Mouse (Mus musculus): ENCODE results near the gene Ube2m. TPM values are rescaled to one million over a fixed set of nuclear protein-coding genes. Genes with fewer than 3 reads are reported as not detected.

Gene Ube2m
- polyA plus RNA-seq, 1 experiment from 2014 or later = 160 TPM

- no peaks in the 10 kb centered on the region for H3K36me3 ChIP-seq
- H3K27me3 ChIP-seq (replicated peaks) = no peaks in the 10 kb centered on the region
- H3K9me3 ChIP-seq (replicated peaks) = no peaks in the 10 kb centered on the region
- no peak within 1 kb of the TSS for H3K4me3 ChIP-seq
- no peak within 1 kb of the TSS for H3K4me2 ChIP-seq
- ATAC-seq (ENCODE audit: insufficient number of reproducible peaks, low FRiP score) = no peak
- H3K4me1 ChIP-seq (replicated peaks) = no peaks in the 10 kb centered on the region
- H3K9ac ChIP-seq = no peak within 1 kb of the TSS
- WGBS = 71% methylated on average over 5 of the region's 5 CpGs
- no peak within 1 kb of the TSS for H3K27ac ChIP-seq (ENCODE audit: poor library complexity, severe bottlenecking)
Observed at GRCm38 (mm10) chr7:12998053-12998452, 40.0 kb downstream of the Ube2m start, which contains the start of gene Slc27a5. Gene Slc27a5, minus strand, starts transcription at chr7:12998192.

DNA sequence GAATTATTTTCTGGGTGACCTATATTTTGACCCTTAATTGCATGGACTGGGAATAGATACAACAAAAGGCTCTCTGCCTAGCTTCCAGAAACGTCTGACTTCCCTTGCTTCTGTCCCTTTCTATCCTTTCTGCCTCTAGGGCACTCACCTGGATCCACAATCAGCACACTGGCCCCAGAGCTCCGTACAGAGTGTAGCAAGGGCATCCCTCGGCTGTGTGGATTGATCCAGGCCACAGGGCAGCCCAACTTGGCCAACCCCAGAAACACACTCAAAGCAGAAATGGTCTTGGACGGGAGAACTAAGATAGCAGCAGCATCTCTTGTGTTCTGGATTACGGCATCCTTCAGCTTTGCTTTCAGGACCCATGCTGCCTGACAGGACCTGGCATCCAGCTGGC lies 40.8 kb downstream of the Ube2m start:
- no peak overlapping the region for H3K9ac ChIP-seq
- 59% methylated on average over 5 of the region's 5 CpGs for WGBS
- H3K4me2 ChIP-seq = no peak overlapping the region
- H3K27me3 ChIP-seq (replicated peaks) = no peaks in the 10 kb centered on the region
- H3K4me1 ChIP-seq (replicated peaks) = no peaks in the 10 kb centered on the region
- H3K9me3 ChIP-seq (replicated peaks) = no peaks in the 10 kb centered on the region
- no peak overlapping the region for H3K4me3 ChIP-seq
- no peaks in the 10 kb centered on the region for H3K36me3 ChIP-seq
- ATAC-seq (ENCODE audit: insufficient number of reproducible peaks, low FRiP score) = no peak
- H3K27ac ChIP-seq (ENCODE audit: poor library complexity, severe bottlenecking) = no peak overlapping the region

DNA sequence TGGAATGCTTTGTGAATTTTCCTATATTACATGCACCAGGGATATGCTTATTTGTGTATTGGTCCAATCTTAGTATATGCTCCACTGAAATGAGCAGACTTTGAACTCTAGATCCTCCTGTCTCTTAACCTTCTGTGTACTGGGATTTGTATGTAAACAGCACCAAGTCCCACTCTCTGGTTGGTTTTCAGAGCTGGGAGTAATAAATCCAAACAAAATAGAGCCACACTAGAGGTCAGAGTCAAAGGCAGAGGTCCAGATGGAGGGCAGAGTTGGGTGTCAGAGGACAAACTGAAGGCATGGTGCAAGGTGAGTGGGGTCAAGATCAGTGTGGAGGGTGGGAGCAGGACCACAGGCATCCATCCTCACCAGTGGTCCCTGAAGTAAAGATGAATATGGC lies 42.2 kb downstream of the Ube2m start:
- ATAC-seq (ENCODE audit: insufficient number of reproducible peaks, low FRiP score) = no peak

GRCm38 (mm10) chr7:12993148-12993547 lies 44.9 kb downstream of the Ube2m start:
- no peak overlapping the region for H3K27ac ChIP-seq (ENCODE audit: poor library complexity, severe bottlenecking)
- no peaks in the 10 kb centered on the region for H3K36me3 ChIP-seq
- no peak for ATAC-seq (ENCODE audit: insufficient number of reproducible peaks, low FRiP score)
- no peaks in the 10 kb centered on the region for H3K4me1 ChIP-seq (replicated peaks)
- 80% methylated on average over 10 of the region's 10 CpGs for WGBS
- H3K27me3 ChIP-seq (replicated peaks) = no peaks in the 10 kb centered on the region
- H3K4me3 ChIP-seq = no peak overlapping the region
- no peaks in the 10 kb centered on the region for H3K9me3 ChIP-seq (replicated peaks)
- no peak overlapping the region for H3K9ac ChIP-seq
- no peak overlapping the region for H3K4me2 ChIP-seq

More for the DNA sequence above, 42.2 kb downstream of the Ube2m start:
- H3K27me3 ChIP-seq (replicated peaks) = no peaks in the 10 kb centered on the region
- no peaks in the 10 kb centered on the region for H3K9me3 ChIP-seq (replicated peaks)
- H3K4me2 ChIP-seq = no peak overlapping the region
- no peak overlapping the region for H3K4me3 ChIP-seq
- no peaks in the 10 kb centered on the region for H3K4me1 ChIP-seq (replicated peaks)
- no peak overlapping the region for H3K27ac ChIP-seq (ENCODE audit: poor library complexity, severe bottlenecking)
- H3K36me3 ChIP-seq = no peaks in the 10 kb centered on the region
- H3K9ac ChIP-seq = no peak overlapping the region

GRCm38 (mm10) chr7:12992222-12992621 lies 45.9 kb downstream of the Ube2m start:
- H3K9me3 ChIP-seq (replicated peaks) = no peaks in the 10 kb centered on the region
- no peaks in the 10 kb centered on the region for H3K27me3 ChIP-seq (replicated peaks)
- no peaks in the 10 kb centered on the region for H3K36me3 ChIP-seq
- H3K4me2 ChIP-seq = no peak overlapping the region
- no peak for ATAC-seq (ENCODE audit: insufficient number of reproducible peaks, low FRiP score)
- WGBS = 2% methylated on average over 3 of the region's 3 CpGs
- H3K27ac ChIP-seq (ENCODE audit: poor library complexity, severe bottlenecking) = no peak overlapping the region
- H3K4me3 ChIP-seq = no peak overlapping the region
- no peaks in the 10 kb centered on the region for H3K4me1 ChIP-seq (replicated peaks)
- no peak overlapping the region for H3K9ac ChIP-seq

- Histone ChIP-seq H3K27ac (ENCODE audit: poor library complexity, severe bottlenecking) (no peak overlapping the region), H3K4me2 (no peak overlapping the region), H3K27me3 (replicated peaks) (no peaks in the 10 kb centered on the region), H3K4me3 (no peak overlapping the region), H3K4me1 (replicated peaks) (no peaks in the 10 kb centered on the region), H3K9ac (no peak overlapping the region), H3K36me3 (peaks cover 2% of the 10 kb centered on the region; the same call in 1 of the 2 replicates), H3K9me3 (replicated peaks) (no peaks in the 10 kb centered on the region)
- 0 out of 2 replicates have a peak, but pooled peaks have one; percentile 43 for ATAC-seq (ENCODE audit: insufficient number of reproducible peaks, low FRiP score)
- WGBS = 66% methylated on average over 8 of the region's 8 CpGs
Observed at GRCm38 (mm10) chr7:12987409-12988189, 50.5 kb downstream of the Ube2m start.

GRCm38 (mm10) chr7:12986906-12987305 lies 51.2 kb downstream of the Ube2m start:
- H3K4me3 ChIP-seq = no peak overlapping the region
- WGBS = 81% methylated on average over 8 of the region's 8 CpGs
- H3K4me1 ChIP-seq (replicated peaks) = no peaks in the 10 kb centered on the region
- H3K27ac ChIP-seq (ENCODE audit: poor library complexity, severe bottlenecking) = no peak overlapping the region
- no peaks in the 10 kb centered on the region for H3K9me3 ChIP-seq (replicated peaks)
- no peaks in the 10 kb centered on the region for H3K27me3 ChIP-seq (replicated peaks)
- no peak overlapping the region for H3K4me2 ChIP-seq
- no peak for ATAC-seq (ENCODE audit: insufficient number of reproducible peaks, low FRiP score)
- H3K36me3 ChIP-seq = peaks cover 9% of the 10 kb centered on the region
- H3K9ac ChIP-seq = no peak overlapping the region

DNA sequence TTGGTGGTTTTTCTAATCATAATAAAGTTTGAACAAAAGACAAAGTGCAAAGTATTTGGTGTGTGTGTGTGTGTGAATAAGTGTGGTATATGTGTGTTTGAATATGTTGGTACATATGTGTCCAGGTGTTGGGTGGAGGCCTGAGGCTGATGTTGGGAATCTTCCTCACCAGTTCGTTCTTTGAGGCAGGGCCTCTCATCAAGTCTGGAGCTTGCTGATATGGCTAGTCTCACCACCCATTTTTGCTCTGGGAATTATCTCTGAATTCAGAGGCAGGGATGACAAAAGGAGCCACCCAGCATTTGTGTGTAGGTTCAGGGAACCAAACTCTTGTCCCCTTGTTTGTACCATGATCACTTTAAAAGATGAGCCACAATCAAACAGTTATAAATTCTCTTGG lies 52.4 kb downstream of the Ube2m start:
- H3K4me2 ChIP-seq = no peak overlapping the region
- H3K27ac ChIP-seq (ENCODE audit: poor library complexity, severe bottlenecking) = no peak overlapping the region
- H3K9ac ChIP-seq = no peak overlapping the region
- H3K27me3 ChIP-seq (replicated peaks) = no peaks in the 10 kb centered on the region
- H3K36me3 ChIP-seq = peaks cover 9% of the 10 kb centered on the region
- no peak for ATAC-seq (ENCODE audit: insufficient number of reproducible peaks, low FRiP score)
- no peaks in the 10 kb centered on the region for H3K9me3 ChIP-seq (replicated peaks)
- H3K4me3 ChIP-seq = no peak overlapping the region
- 71% methylated on average over 1 of the region's 1 CpGs for WGBS
- H3K4me1 ChIP-seq (replicated peaks) = no peaks in the 10 kb centered on the region

Other genes with a start within 250 kb of the Ube2m start
- gene Zscan18, start 234.6 kb downstream of the Ube2m start, polyA plus RNA-seq (2016; fragmentation: Nextera tagmentation; extraction: Ambion mirVana) = 10.4 and 12.0 TPM in 2 replicates
- 11.9 and 12.2 TPM in 2 replicates for gene Zfp329, start 219.4 kb downstream of the Ube2m start, polyA plus RNA-seq (2016; fragmentation: Nextera tagmentation; extraction: Ambion mirVana)
- 22.9 and 23.1 TPM in 2 replicates for gene Zfp110, start 203.5 kb downstream of the Ube2m start, polyA plus RNA-seq (2016; fragmentation: Nextera tagmentation; extraction: Ambion mirVana)
- gene Zfp128, start 157.1 kb downstream of the Ube2m start, polyA plus RNA-seq (2016; fragmentation: Nextera tagmentation; extraction: Ambion mirVana) = 3.0 and 3.2 TPM in 2 replicates
- 10.9 and 11.3 TPM in 2 replicates for gene Zscan22, start 140.5 kb downstream of the Ube2m start, polyA plus RNA-seq (2016; fragmentation: Nextera tagmentation; extraction: Ambion mirVana)
- 456 and 474 TPM in 2 replicates for gene Rps5, start 116.0 kb downstream of the Ube2m start, polyA plus RNA-seq (2016; fragmentation: Nextera tagmentation; extraction: Ambion mirVana)
- gene Rnf225, start 110.9 kb downstream of the Ube2m start, polyA plus RNA-seq (2016; fragmentation: Nextera tagmentation; extraction: Ambion mirVana) = 0.95 and 1.1 TPM in 2 replicates
- gene Zfp324, start 72.4 kb downstream of the Ube2m start, polyA plus RNA-seq (2016; fragmentation: Nextera tagmentation; extraction: Ambion mirVana) = 7.8 and 8.0 TPM in 2 replicates
- gene Zfp446, start 60.4 kb downstream of the Ube2m start, polyA plus RNA-seq (2016; fragmentation: Nextera tagmentation; extraction: Ambion mirVana) = 6.4 and 7.2 TPM in 2 replicates
- 0.22 TPM in 1 of 2 replicates, not detected in the other for gene Slc27a5, start 40.1 kb downstream of the Ube2m start, polyA plus RNA-seq (2016; fragmentation: Nextera tagmentation; extraction: Ambion mirVana)
- gene Trim28, start 39.2 kb downstream of the Ube2m start, polyA plus RNA-seq (2016; fragmentation: Nextera tagmentation; extraction: Ambion mirVana) = 221 and 228 TPM in 2 replicates
- 16.2 and 18.7 TPM in 2 replicates for gene Zbtb45, start 28.2 kb downstream of the Ube2m start, polyA plus RNA-seq (2016; fragmentation: Nextera tagmentation; extraction: Ambion mirVana)
- gene Chmp2a, start 3.5 kb downstream of the Ube2m start, polyA plus RNA-seq (2016; fragmentation: Nextera tagmentation; extraction: Ambion mirVana) = 127 and 131 TPM in 2 replicates
- gene Mzf1, start 16.5 kb upstream of the Ube2m start, polyA plus RNA-seq (2016; fragmentation: Nextera tagmentation; extraction: Ambion mirVana) = 2.0 and 2.3 TPM in 2 replicates
- not detected in 2 replicates for gene Vmn1r85, start 56.9 kb upstream of the Ube2m start, polyA plus RNA-seq (2016; fragmentation: Nextera tagmentation; extraction: Ambion mirVana)
- gene Vmn1r86, start 81.6 kb upstream of the Ube2m start, polyA plus RNA-seq (2016; fragmentation: Nextera tagmentation; extraction: Ambion mirVana) = not detected in 2 replicates
- gene Vmn1r87, start 101.9 kb upstream of the Ube2m start, polyA plus RNA-seq (2016; fragmentation: Nextera tagmentation; extraction: Ambion mirVana) = not detected in 2 replicates
- not detected in 2 replicates for gene Vmn1r88, start 121.3 kb upstream of the Ube2m start, polyA plus RNA-seq (2016; fragmentation: Nextera tagmentation; extraction: Ambion mirVana)
- gene Vmn1r89, start 174.7 kb upstream of the Ube2m start, polyA plus RNA-seq (2016; fragmentation: Nextera tagmentation; extraction: Ambion mirVana) = not detected in 2 replicates
- gene Lig1, start 239.0 kb upstream of the Ube2m start, polyA plus RNA-seq (2016; fragmentation: Nextera tagmentation; extraction: Ambion mirVana) = 67.8 and 72.2 TPM in 2 replicates
- 8.3 and 8.5 TPM in 2 replicates for gene Zswim9, start 240.4 kb upstream of the Ube2m start, polyA plus RNA-seq (2016; fragmentation: Nextera tagmentation; extraction: Ambion mirVana)